Mouse (Mus musculus) neural tube, embryonic 10.5 days (tissue): ENCODE measurements around the gene Pdlim5.
"Not testable (repeated sequence)": the region's sequence is repeated elsewhere in the genome, so short reads cannot be mapped to it uniquely, and the experiment has no call there.

Experiments
- DNase-seq: peaks from one replicate; pipeline ENCODE4 v3.0.0-alpha.2; 2017; ENCODE audit warnings: low spot score; ENCODE audit errors: extremely low spot score

Gene Pdlim5

DNA sequence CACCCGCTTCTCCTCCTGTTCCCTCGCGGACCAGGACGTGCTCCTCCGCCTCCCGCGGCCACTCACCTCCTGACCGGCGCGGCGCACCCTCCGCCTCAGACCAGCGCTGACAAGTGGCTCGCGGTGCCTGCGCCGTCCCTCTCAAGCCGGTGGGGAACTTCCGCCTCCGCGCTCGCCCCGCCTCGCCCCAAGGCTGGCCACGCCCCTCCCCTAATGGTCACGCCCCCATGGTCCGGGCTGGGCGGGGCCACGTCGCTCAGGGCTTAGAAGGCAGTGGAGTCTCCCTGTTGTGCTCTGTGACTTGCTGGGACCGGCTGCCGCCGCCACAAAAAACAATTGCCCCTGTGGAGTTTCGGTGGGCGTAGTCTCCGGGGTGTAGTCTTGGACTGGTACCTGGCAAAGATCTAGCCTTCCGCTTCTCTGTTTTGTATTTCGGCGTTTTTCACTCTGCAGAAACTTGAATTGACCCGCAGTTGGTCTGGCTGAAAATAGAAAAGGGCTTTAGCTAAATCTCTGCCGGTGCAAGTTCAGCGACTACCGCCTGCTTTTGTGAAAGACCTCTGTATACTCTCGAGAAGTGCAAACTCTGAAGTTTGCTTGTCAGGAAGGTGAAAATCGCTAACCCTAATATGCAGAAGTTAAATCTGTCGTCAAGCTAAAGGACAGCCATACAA is at the start of gene Pdlim5:
TSS of gene Pdlim5 (minus strand) at position 177 of the 674 bp plus-strand sequence.
- peak; percentile 96 for DNase-seq

DNA sequence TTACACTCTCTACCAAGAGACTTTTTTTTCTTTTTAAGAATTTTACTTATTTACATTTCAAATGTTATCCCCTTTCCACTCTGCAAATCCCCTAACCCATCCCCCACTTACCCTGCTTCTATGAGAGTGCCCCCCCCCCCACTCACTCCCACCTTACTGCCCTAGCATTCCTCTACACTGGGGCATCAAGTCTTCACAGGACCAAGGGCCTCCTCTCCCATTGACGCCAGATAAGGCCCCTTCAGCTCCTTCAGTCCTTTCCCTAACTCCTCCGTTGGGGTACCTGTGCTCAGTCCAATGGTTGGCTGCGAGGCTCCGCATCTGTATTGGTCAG is 48.2 kb upstream of the Pdlim5 start:
- no peak for DNase-seq

DNA sequence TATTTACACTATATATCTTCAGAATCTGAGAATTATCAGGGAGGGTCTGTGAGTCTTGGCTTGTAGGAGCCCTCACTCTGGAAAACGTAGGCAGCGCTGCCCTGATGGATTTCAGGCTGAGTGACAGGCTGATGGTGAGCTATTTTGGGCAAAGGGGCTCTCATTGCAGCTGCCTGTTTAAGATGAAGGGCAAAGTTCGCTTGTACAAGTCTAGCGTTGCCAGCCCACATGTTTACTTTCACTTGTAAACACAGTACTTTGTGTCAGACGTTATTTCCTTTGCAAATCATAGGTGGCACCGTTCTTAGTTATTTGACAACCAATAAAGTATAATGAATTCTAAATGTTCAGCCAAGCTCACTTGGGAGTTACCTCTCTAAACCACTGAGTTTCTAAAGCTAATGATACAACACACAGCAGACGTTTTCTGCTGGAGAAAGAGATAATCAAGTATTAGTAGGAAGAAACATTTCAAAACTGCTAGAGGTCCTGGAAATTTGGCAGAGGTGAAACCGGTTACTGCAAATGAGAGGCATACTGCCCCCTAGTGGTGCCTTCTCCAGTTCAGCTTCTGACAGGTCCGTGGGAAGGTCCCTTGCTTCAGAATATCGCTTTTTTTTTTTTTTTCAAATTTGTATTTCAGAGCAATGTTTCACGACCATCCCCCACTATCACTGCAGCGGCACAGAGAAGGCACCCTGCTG is 47.7 kb upstream of the Pdlim5 start:
- DNase-seq, result peak; percentile 74

DNA sequence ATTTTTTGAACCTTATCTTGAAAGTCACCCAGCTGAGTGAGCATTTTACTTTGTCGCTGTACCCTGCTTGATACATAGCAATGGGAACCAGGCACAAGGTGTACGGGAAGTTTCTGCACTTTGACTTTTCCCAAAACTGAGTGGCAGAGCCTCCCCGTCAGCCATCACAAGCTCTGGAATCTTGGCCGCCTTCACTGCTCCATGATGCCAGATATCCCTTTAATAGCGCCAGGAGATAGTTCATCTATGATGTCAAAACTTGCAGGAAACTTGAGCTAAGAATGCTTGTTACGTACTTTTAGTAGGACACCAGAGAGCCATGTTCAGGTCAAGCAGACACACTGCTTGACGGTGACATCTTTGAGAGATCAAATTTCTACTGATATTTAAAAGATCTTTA is 46.7 kb upstream of the Pdlim5 start:
- DNase-seq, result no peak

DNA sequence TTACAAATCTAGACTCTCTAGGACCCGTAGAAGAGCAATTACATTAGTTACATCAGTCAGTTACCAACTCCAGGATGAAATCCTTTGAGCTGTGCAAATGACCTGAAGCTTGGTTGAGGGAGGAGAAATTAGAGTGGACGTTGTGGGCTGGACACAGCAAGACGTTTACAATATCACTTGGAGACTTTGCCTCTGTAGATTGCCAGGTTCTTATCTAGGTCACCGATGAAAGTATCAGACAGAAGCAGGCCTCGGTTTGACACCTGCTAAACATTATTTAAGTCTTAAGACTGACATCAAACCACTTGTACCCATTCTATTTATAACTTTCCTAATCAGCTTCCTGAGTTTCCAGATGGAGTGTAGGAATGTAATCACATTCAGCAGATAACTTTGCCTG is 45.6 kb upstream of the Pdlim5 start:
- no peak for DNase-seq

DNA sequence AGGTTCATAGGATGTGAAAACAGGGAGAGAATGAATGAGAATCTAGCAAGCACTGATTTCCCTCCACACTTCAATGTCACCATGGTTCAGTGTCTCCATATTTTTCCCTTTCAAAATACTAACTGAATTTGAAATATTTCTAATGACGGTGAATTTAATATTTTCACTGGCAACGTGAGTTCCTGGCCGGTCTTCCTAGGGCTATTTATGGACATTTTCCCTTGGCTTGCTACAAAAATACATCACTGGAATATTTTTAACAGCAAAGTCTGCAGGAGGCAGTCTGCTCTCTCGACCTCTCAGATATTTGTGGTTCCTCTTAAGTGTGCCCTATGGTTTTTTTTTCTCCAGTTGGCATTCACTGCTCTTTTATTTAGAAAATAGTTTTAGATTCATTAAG is 44.7 kb upstream of the Pdlim5 start:
- DNase-seq, result no peak

DNA sequence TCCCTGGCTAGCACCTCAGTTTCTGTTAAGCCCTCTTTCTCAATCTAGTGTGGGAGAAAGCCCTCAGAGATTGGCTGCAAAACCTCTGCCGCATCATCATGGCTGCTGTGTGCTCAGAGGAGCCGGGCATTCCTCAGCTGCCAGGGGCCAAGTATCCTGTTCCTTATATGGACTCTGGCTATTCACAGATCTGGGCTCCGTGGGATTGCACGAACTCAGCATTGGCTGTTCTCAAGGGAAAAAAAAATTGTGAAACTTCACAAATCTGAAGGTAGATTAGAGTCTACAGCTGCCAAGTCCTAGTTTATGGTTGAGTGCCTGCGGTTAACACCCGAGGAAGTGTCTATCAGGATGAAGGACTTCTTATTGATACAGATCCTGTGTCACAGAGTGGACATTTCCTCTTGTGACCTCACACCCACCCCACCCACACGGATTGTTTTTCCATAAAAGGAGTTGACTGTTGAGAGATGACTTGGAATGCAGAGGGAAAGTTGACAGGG is 44.1 kb upstream of the Pdlim5 start:
- peak; percentile 25 for DNase-seq

DNA sequence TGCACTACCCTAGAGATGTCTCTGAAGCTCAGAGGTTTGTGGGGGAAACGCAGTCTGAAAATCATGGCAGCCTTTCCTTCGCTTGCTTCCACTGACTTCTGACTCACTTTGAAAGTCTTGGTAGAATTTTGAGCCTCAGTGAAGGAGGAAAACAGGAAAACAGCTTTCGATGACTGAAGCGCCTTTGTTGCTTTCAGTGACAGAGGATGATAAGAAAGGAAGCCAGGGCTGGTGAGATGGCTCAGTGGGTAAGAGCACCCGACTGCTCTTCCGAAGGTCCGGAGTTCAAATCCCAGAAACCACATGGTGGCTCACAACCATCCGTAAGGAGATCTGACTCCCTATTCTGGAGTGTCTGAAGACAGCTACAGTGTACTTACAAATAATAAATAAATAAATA is 43.1 kb upstream of the Pdlim5 start:
- not testable (repeated sequence) for DNase-seq

DNA sequence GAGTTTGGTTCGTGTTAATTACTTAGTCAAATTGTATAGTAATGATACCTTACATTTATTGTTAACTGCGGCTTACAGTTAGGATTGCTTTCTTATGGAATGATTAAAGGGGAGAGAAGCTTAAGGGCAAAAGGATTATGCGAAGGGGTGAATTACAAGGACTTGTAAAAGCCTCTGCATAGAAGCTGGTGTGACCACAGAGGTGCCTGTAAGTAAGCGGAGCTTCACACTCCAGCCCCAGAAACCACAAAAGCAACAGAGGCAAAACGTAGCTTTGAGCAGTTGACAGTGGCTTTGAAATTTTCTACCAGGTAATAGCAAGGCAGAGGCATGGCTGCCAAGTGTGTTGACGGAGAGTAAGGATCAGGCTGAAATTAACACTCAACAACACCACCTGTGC is 41.3 kb upstream of the Pdlim5 start:
- no peak for DNase-seq

DNA sequence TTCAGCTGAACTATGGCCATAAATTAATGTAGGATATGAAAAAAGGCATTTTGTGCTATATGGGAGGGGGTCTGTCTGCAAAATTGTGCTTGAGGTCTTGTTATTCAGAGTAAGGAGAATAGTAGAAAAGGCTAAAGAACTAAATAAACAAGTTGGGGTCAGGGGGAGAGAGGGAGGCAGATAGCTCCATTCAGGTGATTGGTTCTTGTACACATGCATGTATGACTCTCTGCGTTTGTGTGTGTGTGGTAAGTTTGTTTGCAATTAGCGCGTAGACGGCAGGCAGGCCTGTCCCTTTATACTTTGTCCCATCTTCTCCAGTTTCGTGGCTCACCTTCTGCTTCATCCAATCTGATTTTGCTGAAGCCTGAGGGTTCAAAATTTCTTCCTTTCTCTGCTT is 40.7 kb upstream of the Pdlim5 start:
- DNase-seq, result no peak

DNA sequence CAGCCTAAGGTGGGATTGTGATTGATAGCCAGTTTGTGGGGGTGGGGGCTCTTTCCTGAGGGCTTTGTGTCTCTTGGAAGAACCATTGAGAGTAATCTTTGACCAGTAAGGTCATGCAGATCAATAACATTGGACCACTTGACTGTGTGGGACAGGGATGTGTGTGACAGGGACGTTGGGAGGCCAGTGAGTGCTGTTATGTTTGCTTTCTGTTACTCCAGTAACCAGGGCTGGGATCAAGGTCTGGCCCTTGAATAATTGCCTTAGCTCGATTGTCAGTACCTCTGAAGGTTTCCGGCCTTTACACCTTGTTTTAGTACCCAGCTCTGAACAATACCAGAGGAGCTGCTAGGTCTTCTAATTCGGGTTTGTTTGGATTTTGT is 39.3 kb upstream of the Pdlim5 start:
- DNase-seq, result no peak

DNA sequence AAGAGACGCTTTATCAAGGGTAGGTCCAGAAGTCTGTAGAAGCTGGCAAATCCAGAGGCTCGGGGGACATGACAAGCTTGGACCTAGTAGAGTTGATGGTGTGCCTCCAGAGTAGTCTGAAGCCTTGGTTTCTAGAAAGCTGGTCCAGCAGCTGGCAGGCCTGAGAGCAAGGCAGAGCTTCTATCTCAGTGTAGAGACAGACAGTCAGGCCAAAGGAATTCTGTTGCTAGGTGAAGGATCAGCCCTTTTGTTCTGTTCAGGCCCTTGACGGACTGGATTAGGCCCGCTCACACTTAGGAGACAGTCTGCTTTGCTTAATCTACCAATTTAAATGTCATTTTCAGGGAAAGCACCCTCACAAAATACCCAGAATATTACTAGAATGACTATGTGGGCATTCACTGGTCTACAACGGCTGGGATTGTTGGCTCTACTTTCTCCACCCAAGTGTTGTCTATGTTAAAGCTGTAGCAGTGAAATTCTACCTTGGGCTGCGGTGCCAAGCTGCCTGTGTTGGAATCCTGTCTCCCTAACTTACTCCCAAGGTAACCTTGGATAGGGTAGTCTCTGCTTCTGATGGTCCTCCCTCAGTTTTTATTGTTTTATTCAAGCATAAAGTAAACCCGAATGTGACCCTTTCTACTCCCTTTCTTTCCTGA is 38.8 kb upstream of the Pdlim5 start:
- DNase-seq, result no peak

DNA sequence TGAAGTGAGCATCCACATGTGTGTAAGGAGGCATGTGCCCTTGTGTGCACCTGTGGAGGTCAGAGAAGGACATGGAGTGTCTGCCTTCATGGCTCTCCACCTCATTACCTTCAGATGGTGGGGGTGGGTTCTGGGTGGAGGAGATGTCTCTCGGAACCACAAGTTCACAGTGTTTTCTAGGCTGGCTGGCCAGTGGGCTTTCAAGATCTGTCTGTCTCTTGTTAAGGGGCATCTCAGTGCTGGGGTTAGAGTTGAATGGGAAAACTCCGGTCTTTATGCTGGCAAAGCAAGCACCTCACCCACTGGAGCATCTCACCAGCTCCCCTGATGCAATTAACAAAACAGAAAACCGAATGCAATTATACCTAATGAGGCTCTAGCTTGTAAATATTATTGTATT is 36.0 kb upstream of the Pdlim5 start:
- no peak for DNase-seq

DNA sequence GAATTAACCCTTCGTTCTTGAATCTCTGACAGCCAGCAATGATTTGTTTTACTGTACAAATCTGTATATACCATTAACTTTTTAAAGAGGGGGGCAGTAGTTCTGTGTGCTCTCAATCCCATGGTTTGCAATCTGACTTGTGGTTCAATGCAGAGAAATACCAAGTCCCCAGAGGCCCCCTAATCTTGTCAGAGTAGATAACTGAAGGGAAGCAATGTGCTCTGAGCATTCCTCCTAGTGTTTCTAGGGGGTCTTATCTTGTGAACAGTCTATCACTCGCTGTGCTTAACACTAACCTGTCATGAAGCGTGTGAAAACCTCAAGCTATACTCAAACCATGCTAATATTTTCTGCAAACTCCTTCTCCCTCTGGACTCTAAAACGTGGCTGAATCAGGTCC is 34.6 kb upstream of the Pdlim5 start:
- no peak for DNase-seq

DNA sequence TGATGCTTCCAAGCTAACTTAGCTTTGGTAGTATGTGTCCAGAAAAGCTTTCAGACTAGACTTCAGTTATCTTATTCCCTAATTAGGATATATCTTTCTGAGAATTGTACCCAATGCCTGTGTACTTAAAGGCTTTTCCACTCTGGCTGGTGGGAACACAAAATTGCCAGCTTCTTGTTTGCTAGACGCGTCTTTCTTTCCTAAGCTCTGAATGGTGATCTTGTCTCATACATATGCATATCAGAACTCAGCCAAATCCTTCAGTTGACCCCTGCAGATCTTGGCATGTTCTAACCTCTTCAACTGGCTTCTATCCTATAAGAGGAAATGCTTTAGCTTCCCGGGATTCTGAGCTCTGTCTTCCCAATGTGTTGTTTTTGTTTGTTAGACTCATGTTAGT is 31.3 kb upstream of the Pdlim5 start:
- DNase-seq, result no peak

DNA sequence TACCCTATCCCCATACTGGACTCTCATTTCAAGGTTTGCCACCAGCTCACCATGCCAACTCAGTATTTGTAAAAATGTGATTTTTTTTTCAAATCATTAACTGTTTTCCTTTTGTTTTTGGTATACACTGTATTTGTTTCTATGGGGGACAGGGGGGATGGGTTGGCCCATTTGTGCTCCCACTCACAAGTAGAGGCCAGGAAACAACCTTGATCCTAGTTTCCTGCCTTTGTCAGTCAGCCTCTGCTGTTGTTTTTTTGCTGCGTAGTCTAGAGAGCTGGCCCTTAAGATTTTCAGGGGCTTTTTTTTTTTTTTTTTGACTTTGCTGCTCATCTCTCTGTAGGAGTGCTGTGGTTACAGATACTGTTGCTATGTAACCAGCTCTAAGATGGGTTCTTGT is 28.6 kb upstream of the Pdlim5 start:
- no peak for DNase-seq

DNA sequence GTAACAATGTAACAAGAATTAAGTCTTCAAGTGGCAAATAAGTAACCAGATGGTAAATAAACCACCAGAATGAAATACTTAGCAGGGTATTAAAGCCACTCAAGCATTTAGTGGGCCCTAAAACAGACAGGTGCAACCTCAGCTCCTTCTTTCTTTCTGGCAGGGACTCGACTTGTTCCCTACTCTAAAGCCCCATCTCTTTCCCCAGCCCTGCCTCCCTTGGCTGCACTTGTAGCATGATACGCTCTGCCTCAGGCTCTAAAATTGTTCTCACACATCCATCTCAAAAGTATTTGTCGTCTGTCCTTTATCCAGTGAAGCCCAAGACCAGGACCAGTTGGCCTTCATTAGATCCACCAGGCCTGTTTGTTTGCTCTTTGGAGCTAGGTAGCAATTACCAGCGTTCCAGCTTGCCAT is 28.0 kb upstream of the Pdlim5 start:
- no peak for DNase-seq

DNA sequence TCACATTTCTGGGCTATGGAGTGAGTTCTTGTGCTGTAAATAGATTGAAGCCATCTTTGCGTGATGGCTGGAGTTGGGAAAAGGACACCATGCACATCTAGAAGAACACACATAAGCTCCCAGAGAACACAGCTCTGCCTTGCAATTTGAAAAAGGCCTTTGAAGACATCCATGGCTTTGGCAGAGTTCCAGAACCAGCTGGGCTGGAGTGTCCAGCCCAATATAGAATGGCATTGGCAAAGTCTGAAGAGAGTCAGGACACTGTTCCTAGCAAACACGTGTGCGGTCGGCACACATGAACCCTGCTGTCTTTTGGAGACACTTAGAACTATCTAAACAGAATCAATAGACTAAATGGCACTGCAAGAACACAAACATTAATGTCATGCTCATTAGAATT is 26.7 kb upstream of the Pdlim5 start:
- DNase-seq, result no peak

DNA sequence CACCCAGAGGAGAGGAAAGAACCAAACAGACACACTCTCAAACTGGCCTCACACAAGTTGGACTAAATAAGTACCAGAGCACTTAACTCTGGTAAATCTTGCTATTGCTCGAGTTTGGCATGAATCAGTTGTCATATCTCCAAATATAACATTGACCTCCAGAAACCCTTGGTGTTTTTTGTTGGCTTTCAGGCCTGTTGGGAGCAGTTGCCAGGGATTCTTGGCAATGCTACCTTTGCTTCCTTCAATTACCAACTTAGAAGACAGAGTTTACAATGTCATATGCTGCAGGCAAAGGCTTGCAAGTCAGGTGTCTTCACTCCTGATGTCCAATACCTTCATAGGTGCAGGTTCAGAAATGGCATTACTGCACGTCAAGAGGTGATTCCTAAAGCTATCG is 26.0 kb upstream of the Pdlim5 start:
- DNase-seq, result no peak

DNA sequence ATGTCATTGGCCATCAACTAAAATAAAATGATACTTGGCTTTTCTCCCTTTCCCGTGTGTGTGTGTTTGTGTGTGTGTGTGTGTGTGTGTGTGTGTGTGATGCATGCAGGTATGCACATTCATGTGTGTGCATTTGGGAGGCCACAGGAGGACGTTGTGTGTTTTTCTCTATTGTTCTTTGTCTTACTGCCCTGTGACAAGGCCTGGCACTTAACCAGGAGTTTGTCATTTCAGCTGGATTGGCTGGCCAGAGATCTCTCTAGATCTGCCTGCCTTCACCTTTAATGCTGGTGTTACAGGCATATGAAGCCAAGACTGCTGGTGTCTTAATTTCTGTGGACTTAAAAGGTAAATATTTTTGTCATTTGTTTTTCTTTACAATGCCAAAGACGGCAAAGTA is 22.5 kb upstream of the Pdlim5 start:
- DNase-seq, result no peak

DNA sequence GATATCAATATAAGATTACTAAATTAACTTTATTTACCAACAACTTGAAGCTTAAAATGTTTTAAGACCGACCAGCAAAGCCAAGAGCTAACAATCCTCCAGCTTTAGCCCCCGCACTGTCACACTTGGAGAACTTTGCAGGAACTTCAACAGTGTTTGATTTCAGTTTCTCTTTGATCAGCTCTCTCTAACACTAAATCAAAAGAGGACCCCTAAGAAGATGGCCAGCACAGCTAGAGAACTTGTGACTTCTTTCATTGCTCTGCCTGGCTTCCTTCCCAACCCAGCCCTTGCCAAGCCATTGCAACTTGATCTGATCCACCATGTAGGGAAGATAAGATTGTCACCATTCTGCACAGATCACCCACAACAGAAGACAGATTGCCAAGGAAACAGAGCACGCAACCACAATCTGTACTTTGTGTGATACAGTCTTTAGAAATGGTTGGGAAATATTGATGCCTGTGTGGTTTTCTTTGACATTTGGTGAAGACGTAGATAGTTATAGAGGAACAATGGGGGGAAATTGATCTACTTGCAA is 17.9 kb upstream of the Pdlim5 start:
- no peak for DNase-seq

DNA sequence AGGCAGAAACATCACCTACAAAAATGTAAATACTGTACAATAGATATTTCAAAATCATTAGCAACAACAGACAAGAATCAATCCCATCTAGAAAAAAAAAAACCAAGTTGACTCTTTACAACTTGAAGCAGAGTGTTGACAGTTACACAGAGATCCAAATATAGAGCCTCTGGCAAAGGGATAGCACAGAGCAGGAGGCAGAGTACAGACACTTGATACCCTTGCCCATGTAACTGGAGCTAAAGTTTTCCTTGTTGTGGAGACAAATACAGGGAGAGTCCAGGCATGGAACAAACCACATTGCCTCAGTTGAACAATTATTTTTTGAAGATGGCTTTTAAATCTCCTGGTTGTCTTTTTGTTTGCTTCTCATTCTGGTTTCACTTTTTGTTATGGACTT is 15.4 kb upstream of the Pdlim5 start:
- no peak for DNase-seq
